Mouse (Mus musculus): ENCODE results near the gene Ahdc1. TPM values are rescaled to one million over a fixed set of nuclear protein-coding genes. Genes with fewer than 3 reads are reported as not detected.
"Not testable (repeated sequence)": the region's sequence is repeated elsewhere in the genome, so short reads cannot be mapped to it uniquely, and the experiment has no call there.

The Ahdc1 gene
- total RNA-seq, 2 experiments from 2014 or later = 41.9 to 50.8 TPM

- DNase-seq = no peak
- intact Hi-C loops (cut with DNase I) = loop anchor here (5.0 kb wide), 1 partner anchor 33 kb away; no protein-coding TSS in a partner anchor
These were observed 79.2 kb downstream of the Ahdc1 start for GRCm38 (mm10) chr4:133090276-133090719.

GRCm38 (mm10) chr4:133090720-133091458, 79.8 kb downstream of the Ahdc1 start:
- intact Hi-C loops (cut with DNase I) = loop anchor here (5.0 kb wide), 1 partner anchor 34 kb away; no protein-coding TSS in a partner anchor
- peak in 1 of 2 experiments; percentile 34 for DNase-seq

- intact Hi-C loops (cut with DNase I) = loop anchor here (5.0 kb wide), 1 partner anchor 34 kb away; no protein-coding TSS in a partner anchor
- DNase-seq = no peak
These were observed 80.4 kb downstream of the Ahdc1 start for GRCm38 (mm10) chr4:133091459-133091785.

GRCm38 (mm10) chr4:133092453-133092901, 81.4 kb downstream of the Ahdc1 start:
- peak; percentile 51 to 60 for DNase-seq
- intact Hi-C loops (cut with DNase I) = loop anchor here (5.0 kb wide), 1 partner anchor 35 kb away; no protein-coding TSS in a partner anchor

- no peak for DNase-seq
- intact Hi-C loops (cut with DNase I) = loop anchor here (5.0 kb wide), 1 partner anchor 36 kb away; no protein-coding TSS in a partner anchor
These were observed 82.0 kb downstream of the Ahdc1 start for GRCm38 (mm10) chr4:133093056-133093455.

- intact Hi-C loops (cut with DNase I) = loop anchor here (5.0 kb wide), 1 partner anchor 36 kb away; no protein-coding TSS in a partner anchor
- DNase-seq = peak in 1 of 2 experiments; percentile 50
These were observed 82.5 kb downstream of the Ahdc1 start for GRCm38 (mm10) chr4:133093481-133094033.

GRCm38 (mm10) chr4:133094255-133094654, 83.2 kb downstream of the Ahdc1 start:
- intact Hi-C loops (cut with DNase I) = loop anchor here (5.0 kb wide), 1 partner anchor 37 kb away; no protein-coding TSS in a partner anchor
- no peak for DNase-seq

- peak; percentile 71 to 79 for DNase-seq
- intact Hi-C loops (cut with DNase I) = loop anchor here (5.0 kb wide), 1 partner anchor 38 kb away; no protein-coding TSS in a partner anchor
These were observed 84.1 kb downstream of the Ahdc1 start for GRCm38 (mm10) chr4:133094936-133095733.

- DNase-seq; intact Hi-C loops (cut with DNase I): not testable (repeated sequence)
These were observed 84.6 kb downstream of the Ahdc1 start for GRCm38 (mm10) chr4:133095734-133096065.

GRCm38 (mm10) chr4:133096671-133097070, 85.6 kb downstream of the Ahdc1 start:
- DNase-seq; intact Hi-C loops (cut with DNase I): not testable (repeated sequence)

- intact Hi-C loops (cut with DNase I) = no loop called here
- no peak for DNase-seq
These were observed 90.7 kb downstream of the Ahdc1 start for GRCm38 (mm10) chr4:133101751-133102150.

- intact Hi-C loops (cut with DNase I) = no loop called here
- DNase-seq = no peak
These were observed 92.6 kb downstream of the Ahdc1 start for GRCm38 (mm10) chr4:133103525-133104193.

GRCm38 (mm10) chr4:133104194-133104569, 93.1 kb downstream of the Ahdc1 start:
- intact Hi-C loops (cut with DNase I) = no loop called here
- no peak for DNase-seq

- intact Hi-C loops (cut with DNase I) = loop anchor here (5.0 kb wide), 1 partner anchor 94 kb away; the partner anchor contains the start of gene Ahdc1
- no peak for DNase-seq
These were observed 95.6 kb downstream of the Ahdc1 start for GRCm38 (mm10) chr4:133106691-133107090.

- DNase-seq = peak; percentile 68 to 73
- intact Hi-C loops (cut with DNase I) = loop anchor here (5.0 kb wide), 1 partner anchor 96 kb away; the partner anchor contains the start of gene Ahdc1
These were observed 96.8 kb downstream of the Ahdc1 start for GRCm38 (mm10) chr4:133107788-133108281.

- intact Hi-C loops (cut with DNase I) = loop anchor here (5.0 kb wide), 1 partner anchor 96 kb away; the partner anchor contains the start of gene Ahdc1
- DNase-seq = peak; percentile 67 to 80
These were observed 97.6 kb downstream of the Ahdc1 start for GRCm38 (mm10) chr4:133108481-133109334.

- intact Hi-C loops (cut with DNase I) = loop anchor here (5.0 kb wide), 1 partner anchor 97 kb away; the partner anchor contains the start of gene Ahdc1
- no peak for DNase-seq
These were observed 98.3 kb downstream of the Ahdc1 start for GRCm38 (mm10) chr4:133109335-133109801.

- DNase-seq = no peak
- intact Hi-C loops (cut with DNase I) = no loop called here
These were observed 101.2 kb downstream of the Ahdc1 start for GRCm38 (mm10) chr4:133112175-133112838.

All from heart, postnatal 36 days (tissue).